Mouse (Mus musculus): Measurements from ENCODE around the gene Cngb1. TPM values are rescaled to one million over a fixed set of nuclear protein-coding genes. Genes with fewer than 3 reads are reported as not detected.

Cngb1 gene
- polyA plus RNA-seq (2012; rRNA removed) (0.06 and 0.11 TPM in 2 replicates), polyA plus RNA-seq (2014; fragmentation: Nextera tagmentation; extraction: Ambion mirVana) (not detected in 2 replicates)

GRCm38 (mm10) chr8:95306431-95306830, at the start of gene Cngb1:
Gene Cngb1 (minus strand): TSS chr8:95306585.
- ATAC-seq (ENCODE audit: insufficient read depth) (no peak), DNase-seq (ENCODE audit: low read depth in 3 of 3, low spot score in 3 of 3) (no peak)
- Histone ChIP-seq H3K4me1 (replicated peaks; ENCODE audit: control insufficient read depth in 2 of 2, insufficient read depth in 2 of 2, low read length in 1 of 2) (no peaks in the 10 kb centered on the region), H3K27me3 (ENCODE audit: control insufficient read depth, insufficient read depth, low read length) (no peaks in the 10 kb centered on the region), H3K4me3 (ENCODE audit: insufficient read depth in 1 of 2, low read depth in 2 of 2, low read length in 2 of 2) (no peak within 1 kb of the TSS), H3K9ac (replicated peaks) (no peak within 1 kb of the TSS), H3K27ac (no peak within 1 kb of the TSS), H3K4me2 (ENCODE audit: low read depth) (no peak within 1 kb of the TSS), H3K9me3 (ENCODE audit: control insufficient read depth, low read length) (no peaks in the 10 kb centered on the region), H3K36me3 (replicated peaks; ENCODE audit: control insufficient read depth, insufficient read depth, low read depth) (no peaks in the 10 kb centered on the region)
- 31% methylated on average over 6 of the region's 6 CpGs for WGBS (ENCODE audit: insufficient replicate concordance)
- TF ChIP-seq EP300 (IDR thresholded peaks at IDR 0.05; ENCODE audit: low read depth) (no peak), CTCF (IDR thresholded peaks at IDR 0.05; ENCODE audit: low read depth) (no peak)

GRCm38 (mm10) chr8:95354606-95355005, 48.2 kb upstream of the Cngb1 start:
- TF ChIP-seq EP300 (IDR thresholded peaks at IDR 0.05; ENCODE audit: low read depth) (no peak), CTCF (IDR thresholded peaks at IDR 0.05; ENCODE audit: low read depth) (no peak)
- Histone ChIP-seq H3K36me3 (replicated peaks; ENCODE audit: control insufficient read depth, insufficient read depth, low read depth) (no peaks in the 10 kb centered on the region), H3K4me2 (ENCODE audit: low read depth) (no peak overlapping the region), H3K4me3 (ENCODE audit: insufficient read depth in 1 of 2, low read depth in 2 of 2, low read length in 2 of 2) (no peak overlapping the region), H3K27ac (no peak overlapping the region), H3K9ac (replicated peaks) (no peak overlapping the region), H3K4me1 (replicated peaks; ENCODE audit: control insufficient read depth in 2 of 2, insufficient read depth in 2 of 2, low read length in 1 of 2) (peaks cover 2 to 10% of the 10 kb centered on the region in 2 experiments), H3K9me3 (ENCODE audit: control insufficient read depth, low read length) (no peaks in the 10 kb centered on the region), H3K27me3 (ENCODE audit: control insufficient read depth, insufficient read depth, low read length) (peaks cover 38% of the 10 kb centered on the region)
- ATAC-seq (ENCODE audit: insufficient read depth) (no peak), DNase-seq (ENCODE audit: low read depth in 3 of 3, low spot score in 3 of 3) (no peak)
- WGBS (ENCODE audit: insufficient replicate concordance) = 72% methylated on average over 2 of the region's 2 CpGs

DNA sequence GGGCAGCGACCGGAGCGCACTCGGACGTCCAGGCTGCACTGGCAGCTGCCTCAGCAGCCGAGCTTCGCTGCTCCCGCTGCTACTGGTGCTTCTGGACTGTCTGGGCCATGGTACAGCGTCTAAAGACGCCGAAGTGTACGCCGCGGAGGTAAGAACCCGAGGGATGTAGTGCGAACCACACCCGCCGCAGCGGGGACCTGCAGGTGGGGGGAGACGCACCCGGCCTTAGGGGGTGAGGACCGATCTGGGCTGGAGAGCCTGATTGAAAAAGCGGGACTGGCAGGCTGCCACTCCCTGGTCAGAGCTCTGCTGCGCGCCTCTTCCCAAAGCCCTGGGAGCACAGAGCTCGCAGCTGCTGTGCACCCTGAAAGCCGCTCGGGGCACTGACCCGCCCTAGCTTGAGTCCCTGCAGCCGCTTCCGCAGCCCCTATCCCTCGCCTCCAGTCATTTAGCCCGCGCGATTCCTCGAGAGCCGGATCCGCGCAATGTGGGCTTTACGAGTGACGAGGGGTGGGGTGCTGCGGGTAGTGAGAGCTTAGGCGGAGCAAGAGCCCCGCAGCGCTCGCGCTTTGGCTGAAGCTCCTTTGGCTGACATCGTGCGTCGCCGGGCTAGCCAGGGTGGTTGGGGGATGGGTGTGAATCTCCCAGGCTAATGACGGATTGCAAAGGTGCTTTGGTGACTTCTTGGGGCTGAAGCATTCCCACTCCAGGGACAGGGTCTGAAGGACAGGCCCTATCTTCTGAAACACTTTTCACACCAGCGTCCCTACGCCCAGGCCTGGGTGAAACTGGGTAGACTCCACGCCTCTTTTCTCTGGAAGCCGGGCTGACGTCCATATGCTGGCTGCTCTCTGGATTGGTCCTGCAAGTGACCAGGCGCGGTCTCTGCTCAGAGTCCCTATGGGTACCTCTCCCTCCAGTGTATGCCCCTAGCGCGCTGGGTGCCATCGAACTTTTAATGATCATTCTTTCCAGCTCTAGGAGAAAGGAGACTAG, 46.8 kb upstream of the Cngb1 start:
- peak overlapping the region; percentile 58 for H3K4me2 ChIP-seq (ENCODE audit: low read depth)
- DNase-seq (ENCODE audit: low read depth in 3 of 3, low spot score in 3 of 3) (no peak), ATAC-seq (ENCODE audit: insufficient read depth) (peak; percentile 44)
- no peak overlapping the region for H3K9ac ChIP-seq (replicated peaks)
- no peaks in the 10 kb centered on the region for H3K9me3 ChIP-seq (ENCODE audit: control insufficient read depth, low read length)
- peaks cover 38% of the 10 kb centered on the region for H3K27me3 ChIP-seq (ENCODE audit: control insufficient read depth, insufficient read depth, low read length)
- no peaks in the 10 kb centered on the region for H3K36me3 ChIP-seq (replicated peaks; ENCODE audit: control insufficient read depth, insufficient read depth, low read depth)
- TF ChIP-seq EP300 (IDR thresholded peaks at IDR 0.05; ENCODE audit: low read depth) (no peak), CTCF (IDR thresholded peaks at IDR 0.05; ENCODE audit: low read depth) (no peak)
- peak overlapping the region; percentile 44 to 49 for H3K4me3 ChIP-seq (ENCODE audit: insufficient read depth in 1 of 2, low read depth in 2 of 2, low read length in 2 of 2)
- 6% methylated on average over 62 of the region's 62 CpGs for WGBS (ENCODE audit: insufficient replicate concordance)
- H3K4me1 ChIP-seq (replicated peaks; ENCODE audit: control insufficient read depth in 2 of 2, insufficient read depth in 2 of 2, low read length in 1 of 2) = no peaks in the 10 kb centered on the region
- no peak overlapping the region for H3K27ac ChIP-seq

GRCm38 (mm10) chr8:95352151-95352870, 45.9 kb upstream of the Cngb1 start, which contains the start of gene Mmp15:
Gene Mmp15 (plus strand): TSS chr8:95352268.
- DNase-seq (ENCODE audit: low read depth in 3 of 3, low spot score in 3 of 3) = no peak
- TF ChIP-seq CTCF (IDR thresholded peaks at IDR 0.05; ENCODE audit: low read depth) = no peak
- no peak for TF ChIP-seq EP300 (IDR thresholded peaks at IDR 0.05; ENCODE audit: low read depth)
- no peaks in the 10 kb centered on the region for H3K9me3 ChIP-seq (ENCODE audit: control insufficient read depth, low read length)
- H3K9ac ChIP-seq (replicated peaks) = no peak within 1 kb of the TSS
- H3K27me3 ChIP-seq (ENCODE audit: control insufficient read depth, insufficient read depth, low read length) = peaks cover 38% of the 10 kb centered on the region
- peak within 1 kb of the TSS; percentile 44 to 49 for H3K4me3 ChIP-seq (ENCODE audit: insufficient read depth in 1 of 2, low read depth in 2 of 2, low read length in 2 of 2)
- WGBS (ENCODE audit: insufficient replicate concordance) = under 1% methylated on average over 76 of the region's 80 CpGs
- H3K4me1 ChIP-seq (replicated peaks; ENCODE audit: control insufficient read depth in 2 of 2, insufficient read depth in 2 of 2, low read length in 1 of 2) = no peaks in the 10 kb centered on the region
- no peaks in the 10 kb centered on the region for H3K36me3 ChIP-seq (replicated peaks; ENCODE audit: control insufficient read depth, insufficient read depth, low read depth)
- H3K4me2 ChIP-seq (ENCODE audit: low read depth) = peak within 1 kb of the TSS; percentile 58
- ATAC-seq (ENCODE audit: insufficient read depth) = peak; percentile 44; the same call in 1 of the 2 replicates
- no peak within 1 kb of the TSS for H3K27ac ChIP-seq

Measured in liver, embryonic 14.5 days (tissue).